Mouse (Mus musculus) frontal cortex, postnatal 36 days (tissue): ENCODE data around the gene Disp1.
A peak's percentile ranks its signal among the peaks of the same experiment; 100 is the strongest.

Experiments used
- DNase-seq, 2 experiments: peaks; one replicate each; pipeline ENCODE4 v3.0.0; 2022; ENCODE audit warnings: low spot score in 2 of 2

Gene Disp1

GRCm38 (mm10) chr1:183163512-183164189 is 57.7 kb downstream of the Disp1 start:
- no peak for DNase-seq

- DNase-seq = no peak
These were observed 60.3 kb downstream of the Disp1 start for GRCm38 (mm10) chr1:183161057-183161456.

GRCm38 (mm10) chr1:183160188-183160587 is 61.1 kb downstream of the Disp1 start:
- DNase-seq = no peak

GRCm38 (mm10) chr1:183159183-183159582 is 62.1 kb downstream of the Disp1 start:
- DNase-seq = no peak

- DNase-seq = no peak
These were observed 65.7 kb downstream of the Disp1 start for GRCm38 (mm10) chr1:183155600-183155999.

- no peak for DNase-seq
These were observed 66.8 kb downstream of the Disp1 start for GRCm38 (mm10) chr1:183154296-183155204.

- no peak for DNase-seq
These were observed 68.0 kb downstream of the Disp1 start for GRCm38 (mm10) chr1:183153354-183153753.

- peak; percentile 51 to 56 for DNase-seq
These were observed 69.6 kb downstream of the Disp1 start for GRCm38 (mm10) chr1:183151510-183152319.

- peak in 1 of 2 experiments; percentile 30 for DNase-seq
These were observed 70.9 kb downstream of the Disp1 start for GRCm38 (mm10) chr1:183150379-183150840.

GRCm38 (mm10) chr1:183149571-183150105 is 71.7 kb downstream of the Disp1 start:
- DNase-seq = no peak

- DNase-seq = no peak
These were observed 73.9 kb downstream of the Disp1 start for GRCm38 (mm10) chr1:183147438-183147841.

- no peak for DNase-seq
These were observed 74.5 kb downstream of the Disp1 start for GRCm38 (mm10) chr1:183146795-183147194.

GRCm38 (mm10) chr1:183146102-183146735 is 75.1 kb downstream of the Disp1 start:
- no peak for DNase-seq

GRCm38 (mm10) chr1:183144602-183145205 is 76.6 kb downstream of the Disp1 start:
- DNase-seq = no peak

- DNase-seq = no peak
These were observed 78.1 kb downstream of the Disp1 start for GRCm38 (mm10) chr1:183143246-183143645.

GRCm38 (mm10) chr1:183142566-183142965 is 78.8 kb downstream of the Disp1 start:
- DNase-seq = no peak

- DNase-seq = no peak
These were observed 80.0 kb downstream of the Disp1 start for GRCm38 (mm10) chr1:183141329-183141728.

- DNase-seq = no peak
These were observed 80.6 kb downstream of the Disp1 start for GRCm38 (mm10) chr1:183140511-183141268.

GRCm38 (mm10) chr1:183138088-183138487 is 83.2 kb downstream of the Disp1 start:
- no peak for DNase-seq

GRCm38 (mm10) chr1:183134427-183134826 is 86.9 kb downstream of the Disp1 start:
- peak; percentile 27 to 38 for DNase-seq
